8 mouse cellular contexts compared by ENCODE assay signal in the genomic region with DNA sequence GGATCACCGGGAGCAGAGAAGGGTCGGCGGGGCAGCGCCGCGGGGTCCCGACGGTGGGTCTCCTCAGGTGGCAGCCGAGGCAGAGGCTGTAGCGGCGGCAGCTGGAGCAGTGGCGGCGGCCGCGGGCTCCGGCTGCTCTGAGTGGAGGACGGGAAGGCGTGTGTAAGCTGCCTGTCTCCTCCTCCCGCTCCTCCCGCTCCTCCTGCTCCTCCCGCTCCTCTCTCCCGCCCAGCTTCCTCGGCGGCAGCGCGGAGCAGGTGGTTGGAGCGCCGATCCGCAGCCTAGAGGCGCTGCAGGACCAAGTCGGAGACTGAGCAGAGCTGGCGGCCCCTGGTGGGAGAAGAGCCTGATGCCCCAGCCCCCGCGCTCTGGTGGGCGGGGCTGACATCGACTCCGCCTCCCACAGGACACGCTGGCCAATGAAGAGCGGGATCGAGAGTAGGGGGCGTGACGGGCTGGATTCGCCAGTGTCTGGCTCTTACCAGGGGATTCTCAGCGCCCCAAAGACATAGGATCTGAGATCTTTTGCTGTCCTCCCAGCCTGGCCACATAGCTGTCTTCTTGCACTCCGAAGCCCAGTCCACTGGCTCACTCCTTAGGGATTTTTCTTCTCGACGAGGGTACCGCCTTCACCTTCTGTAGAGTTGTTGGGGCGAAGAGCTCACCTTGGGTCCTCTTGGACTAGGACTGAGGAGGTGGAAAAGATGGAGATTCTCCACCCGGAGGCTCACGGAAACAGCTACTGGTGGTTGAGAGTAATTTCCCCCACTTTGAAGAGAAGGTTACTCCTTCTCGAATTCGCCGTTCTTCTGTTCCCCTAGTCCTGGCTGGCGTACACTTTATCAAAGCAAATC. TPM values are rescaled to one million over a fixed set of nuclear protein-coding genes. Genes with fewer than 3 reads are reported as not detected.
DNase-seq lines count a peak whose midpoint lies in the region; ATAC-seq and TF ChIP-seq lines count a peak whose summit lies in the region.

No protein-coding gene starts in this region.

- peak; percentile 77 for ATAC-seq in frontal cortex, adult (ENCODE audit: low TSS enrichment)
- peak; percentile 82 to 84 for ATAC-seq in hematopoietic stem cell, adult 5-6 weeks (replicated peaks in 1 of 2; ENCODE audit: insufficient read depth in 1 of 2, low FRiP score in 2 of 2, low TSS enrichment in 1 of 2, low read depth in 1 of 2, poor library complexity in 2 of 2, severe bottlenecking in 2 of 2)
- peak; percentile 97 for ATAC-seq in lung, embryonic 15.5 days (ENCODE audit: borderline replicate concordance, extremely low read depth, low FRiP score, low TSS enrichment)

- peak overlapping the region; percentile 48 for H3K9ac ChIP-seq in lung, embryonic 15.5 days

- peak overlapping the region; percentile 82 for H3K4me2 ChIP-seq in lung, embryonic 15.5 days

- peak overlapping the region; percentile 61 for H3K27ac ChIP-seq in lung, embryonic 15.5 days
- H3K27ac ChIP-seq in olfactory bulb, adult 2 months (ENCODE audit: insufficient read depth, low read depth, low read length): 0 out of 2 replicates have a peak overlapping the region, but pooled peaks have one; percentile 4

- H3K4me3 ChIP-seq in lung, embryonic 15.5 days: peak overlapping the region; percentile 59
- peak overlapping the region; percentile 59 for H3K4me3 ChIP-seq in olfactory bulb, adult 2 months (ENCODE audit: insufficient read depth, low read depth, low read length)

- H3K36me3 ChIP-seq in lung, embryonic 15.5 days: no peaks in the 10 kb centered on the region

- no peaks in the 10 kb centered on the region for H3K9me3 ChIP-seq in lung, embryonic 15.5 days

- peak; percentile 68 for TF ChIP-seq CTCF in olfactory bulb, adult 2 months (IDR thresholded peaks at IDR 0.05; ENCODE audit: insufficient read depth, low read depth, low read length)

- TF ChIP-seq POLR2A in olfactory bulb, adult 2 months (IDR thresholded peaks at IDR 0.05; ENCODE audit: insufficient read depth, low read depth, low read length): no peak

- peak; percentile 99 for DNase-seq in Muller cell, postnatal 12 days (ENCODE audit: inconsistent ontology term)
- peak; percentile 95 for DNase-seq in cerebellum, adult 9-11 months
- DNase-seq in layer of hippocampus, adult 9-10 months (ENCODE audit: low spot score): peak; percentile 88
- peak; percentile 86 to 87 for DNase-seq in thymus, adult 18-20 months

- under 1% methylated on average over 52 of the region's 55 CpGs for WGBS in lung, embryonic 15.5 days
- under 1% methylated on average over 54 of the region's 55 CpGs for WGBS in olfactory bulb, adult 2 months

- peaks cover 25% of the 10 kb centered on the region for H3K4me1 ChIP-seq in lung, embryonic 15.5 days
- 0 out of 2 replicates have a peak, but pooled peaks cover 7% of the 10 kb centered on the region for H3K4me1 ChIP-seq in olfactory bulb, adult 2 months (ENCODE audit: control insufficient read depth, insufficient read depth, low read length)

- no peaks in the 10 kb centered on the region for H3K27me3 ChIP-seq in lung, embryonic 15.5 days

RNA-seq across cellular contexts. Expression of gene Alcam, which starts 0.8 kb away (rescaled TPM):
- 47.7 and 96.1 TPM in 2 replicates for total RNA-seq in hematopoietic stem cell, adult 5-6 weeks (2017)
- 27.8 and 31.0 TPM in 2 replicates for polyA plus RNA-seq in lung, embryonic 15.5 days (2015; fragmentation: Nextera tagmentation; extraction: Ambion mirVana)
- polyA plus RNA-seq in olfactory bulb, adult 2 months (2012; ENCODE audit: insufficient read depth, insufficient read length, low replicate concordance, missing spikeins): not detected in 2 replicates

Comparison
In these comparisons a context has a peak if more than half of its experiments do, and no peak if none do; other contexts are left out.
1. Peak in every context shown above with its lines: DNase-seq, ATAC-seq, H3K4me3 ChIP-seq and H3K27ac ChIP-seq.